Mouse (Mus musculus) lung, postnatal 0 days (tissue): ENCODE measurements around the gene 1700016D06Rik. TPM values are rescaled to one million over a fixed set of nuclear protein-coding genes. Genes with fewer than 3 reads are reported as not detected.
"Not testable (repeated sequence)": the region's sequence is repeated elsewhere in the genome, so short reads cannot be mapped to it uniquely, and the experiment has no call there.

Experiments
- ATAC-seq: fragments of 200-750 bp; cut with Nextera tagmentation; 2 replicates; pipeline ENCODE4 v1.8.0; 2017; ENCODE audit warnings: moderate library complexity
- DNase-seq: peaks from one replicate; pipeline ENCODE4 v3.0.0-alpha.2; 2016; ENCODE audit warnings: low spot score
- H3K27ac ChIP-seq: fragments of 300-500 bp; sonication (generic); 2 replicates; pipeline ENCODE4 v1.5.1; 2014; ENCODE audit warnings: antibody characterized with exemption, mild to moderate bottlenecking, low read length, mixed read lengths
- H3K27me3 ChIP-seq: fragments of 300-500 bp; sonication (generic); replicated peaks from 2 replicates; pipeline ENCODE4 v1.6.1; 2014; ENCODE audit warnings: low read length, mixed read lengths; ENCODE audit not compliant: insufficient read depth
- H3K36me3 ChIP-seq: fragments of 300-500 bp; sonication (generic); 2 replicates; pipeline ENCODE4 v1.6.1; 2014; ENCODE audit warnings: low read length, mixed read lengths; ENCODE audit not compliant: insufficient read depth
- H3K4me1 ChIP-seq: fragments of 300-500 bp; sonication (generic); 2 replicates; pipeline ENCODE4 v1.6.1; 2014; ENCODE audit warnings: antibody characterized with exemption, low read depth, low read length, mixed read lengths; ENCODE audit not compliant: insufficient read depth
- H3K4me2 ChIP-seq: fragments of 300-500 bp; sonication (generic); replicated peaks from 2 replicates; pipeline ENCODE4 v1.6.1; 2014; ENCODE audit warnings: low read depth, mild to moderate bottlenecking, low read length, moderate library complexity, mixed read lengths
- H3K4me3 ChIP-seq: fragments of 300-500 bp; sonication (generic); 2 replicates; pipeline ENCODE4 v1.5.1; 2014; ENCODE audit warnings: low read depth, low read length
- H3K9ac ChIP-seq: fragments of 300-500 bp; sonication (generic); replicated peaks from 2 replicates; pipeline ENCODE4 v1.6.1; 2014; ENCODE audit warnings: low read depth, mild to moderate bottlenecking
- H3K9me3 ChIP-seq: fragments of 300-500 bp; sonication (generic); 2 replicates; pipeline ENCODE4 v1.6.1; 2016; ENCODE audit warnings: low read length, mixed read lengths
- CTCF ChIP-seq: IDR thresholded peaks from 2 replicates; pipeline ENCODE4 v1.5.1; 2016; ENCODE audit warnings: antibody characterized with exemption, mild to moderate bottlenecking
- EP300 ChIP-seq: IDR thresholded peaks from 2 replicates; pipeline ENCODE4 v1.6.1; 2016; ENCODE audit warnings: antibody characterized with exemption, mild to moderate bottlenecking, control low read depth
- WGBS: fragments of 180-500 bp; shearing (Covaris S2); extraction: QIAGEN DNeasy Blood & Tissue Kit; methylation state at CpG from one replicate; pipeline ENCODE4 v1.1.7; 2014; 5-methylcytosine and 5-hydroxymethylcytosine counted together
- polyA plus RNA-seq: library from polyadenylated mRNA; unstranded; fragments of >200 nt; fragmentation: Nextera tagmentation; extraction: Ambion mirVana; gene quantifications from 2 replicates; pipeline ENCODE4 v1.2.1, GENCODE M21; 2015

1700016D06Rik gene
- polyA plus RNA-seq, 1 experiment from 2014 or later, result not detected

GRCm38 (mm10) chr8:11687251-11687650 is 13.6 kb downstream of the 1700016D06Rik start:
- no peak overlapping the region for H3K27ac ChIP-seq
- ATAC-seq, result no peak
- no peak overlapping the region for H3K4me3 ChIP-seq
- no peaks in the 10 kb centered on the region for H3K9me3 ChIP-seq
- TF ChIP-seq EP300, result no peak
- TF ChIP-seq CTCF, result no peak
- H3K27me3 ChIP-seq, result no peaks in the 10 kb centered on the region
- no peaks in the 10 kb centered on the region for H3K4me1 ChIP-seq
- no peaks in the 10 kb centered on the region for H3K36me3 ChIP-seq
- no peak for DNase-seq
- H3K4me2 ChIP-seq, result no peak overlapping the region
- WGBS, result 83% methylated on average over 5 of the region's 5 CpGs
- no peak overlapping the region for H3K9ac ChIP-seq

GRCm38 (mm10) chr8:11684558-11684957 is 16.3 kb downstream of the 1700016D06Rik start:
- no peak for DNase-seq
- 74% methylated on average over 7 of the region's 7 CpGs for WGBS
- no peaks in the 10 kb centered on the region for H3K36me3 ChIP-seq
- H3K27me3 ChIP-seq, result no peaks in the 10 kb centered on the region
- TF ChIP-seq CTCF, result no peak
- no peak for TF ChIP-seq EP300
- no peak overlapping the region for H3K4me2 ChIP-seq
- no peaks in the 10 kb centered on the region for H3K4me1 ChIP-seq
- no peak overlapping the region for H3K9ac ChIP-seq
- no peak overlapping the region for H3K4me3 ChIP-seq
- H3K27ac ChIP-seq, result no peak overlapping the region
- no peaks in the 10 kb centered on the region for H3K9me3 ChIP-seq
- ATAC-seq, result no peak

GRCm38 (mm10) chr8:11668308-11668707 is 32.6 kb downstream of the 1700016D06Rik start:
- no peaks in the 10 kb centered on the region for H3K9me3 ChIP-seq
- no peaks in the 10 kb centered on the region for H3K27me3 ChIP-seq
- ATAC-seq, result no peak
- H3K36me3 ChIP-seq, result no peaks in the 10 kb centered on the region
- TF ChIP-seq EP300 (no peak), CTCF (no peak)
- no peak overlapping the region for H3K27ac ChIP-seq
- no peaks in the 10 kb centered on the region for H3K4me1 ChIP-seq
- no peak overlapping the region for H3K9ac ChIP-seq
- 63% methylated on average over 2 of the region's 2 CpGs for WGBS
- no peak overlapping the region for H3K4me2 ChIP-seq
- H3K4me3 ChIP-seq, result no peak overlapping the region
- DNase-seq, result no peak

GRCm38 (mm10) chr8:11666023-11666716 is 34.7 kb downstream of the 1700016D06Rik start:
- 77% methylated on average over 20 of the region's 20 CpGs for WGBS
- H3K4me1 ChIP-seq, H3K9ac ChIP-seq, H3K27me3 ChIP-seq, H3K27ac ChIP-seq, H3K4me3 ChIP-seq, ATAC-seq, H3K9me3 ChIP-seq, DNase-seq, H3K4me2 ChIP-seq, H3K36me3 ChIP-seq: not testable (repeated sequence)

GRCm38 (mm10) chr8:11661969-11662368 is 38.9 kb downstream of the 1700016D06Rik start:
- Histone ChIP-seq H3K27me3 (no peaks in the 10 kb centered on the region), H3K4me2 (no peak overlapping the region), H3K4me1 (no peaks in the 10 kb centered on the region), H3K36me3 (no peaks in the 10 kb centered on the region), H3K4me3 (no peak overlapping the region), H3K9ac (no peak overlapping the region), H3K27ac (no peak overlapping the region), H3K9me3 (no peaks in the 10 kb centered on the region)
- ATAC-seq (no peak), DNase-seq (no peak)
- TF ChIP-seq CTCF (no peak), EP300 (no peak)
- WGBS, result 69% methylated on average over 3 of the region's 3 CpGs

GRCm38 (mm10) chr8:11650021-11650420 is 50.8 kb downstream of the 1700016D06Rik start:
- H3K4me3 ChIP-seq, result no peak overlapping the region
- DNase-seq, result no peak
- no peak overlapping the region for H3K27ac ChIP-seq
- no peaks in the 10 kb centered on the region for H3K36me3 ChIP-seq
- H3K4me1 ChIP-seq, result no peaks in the 10 kb centered on the region
- TF ChIP-seq CTCF, result no peak
- TF ChIP-seq EP300, result no peak
- H3K9ac ChIP-seq, result no peak overlapping the region
- no peak overlapping the region for H3K4me2 ChIP-seq
- ATAC-seq, result no peak
- H3K9me3 ChIP-seq, result no peaks in the 10 kb centered on the region
- no peaks in the 10 kb centered on the region for H3K27me3 ChIP-seq
- WGBS, result 84% methylated on average over 5 of the region's 5 CpGs

- Histone ChIP-seq H3K27me3 (no peaks in the 10 kb centered on the region), H3K9me3 (no peaks in the 10 kb centered on the region), H3K9ac (no peak overlapping the region), H3K4me1 (no peaks in the 10 kb centered on the region), H3K27ac (no peak overlapping the region), H3K4me3 (no peak overlapping the region), H3K36me3 (no peaks in the 10 kb centered on the region), H3K4me2 (no peak overlapping the region)
- WGBS, result 59% methylated on average over 2 of the region's 2 CpGs
- no peak for ATAC-seq
- DNase-seq, result no peak
- no peak for TF ChIP-seq CTCF
These were observed 57.7 kb downstream of the 1700016D06Rik start for GRCm38 (mm10) chr8:11643123-11643522.
